Mouse (Mus musculus): ENCODE data around the gene Tex45.

Gene Tex45

DNA sequence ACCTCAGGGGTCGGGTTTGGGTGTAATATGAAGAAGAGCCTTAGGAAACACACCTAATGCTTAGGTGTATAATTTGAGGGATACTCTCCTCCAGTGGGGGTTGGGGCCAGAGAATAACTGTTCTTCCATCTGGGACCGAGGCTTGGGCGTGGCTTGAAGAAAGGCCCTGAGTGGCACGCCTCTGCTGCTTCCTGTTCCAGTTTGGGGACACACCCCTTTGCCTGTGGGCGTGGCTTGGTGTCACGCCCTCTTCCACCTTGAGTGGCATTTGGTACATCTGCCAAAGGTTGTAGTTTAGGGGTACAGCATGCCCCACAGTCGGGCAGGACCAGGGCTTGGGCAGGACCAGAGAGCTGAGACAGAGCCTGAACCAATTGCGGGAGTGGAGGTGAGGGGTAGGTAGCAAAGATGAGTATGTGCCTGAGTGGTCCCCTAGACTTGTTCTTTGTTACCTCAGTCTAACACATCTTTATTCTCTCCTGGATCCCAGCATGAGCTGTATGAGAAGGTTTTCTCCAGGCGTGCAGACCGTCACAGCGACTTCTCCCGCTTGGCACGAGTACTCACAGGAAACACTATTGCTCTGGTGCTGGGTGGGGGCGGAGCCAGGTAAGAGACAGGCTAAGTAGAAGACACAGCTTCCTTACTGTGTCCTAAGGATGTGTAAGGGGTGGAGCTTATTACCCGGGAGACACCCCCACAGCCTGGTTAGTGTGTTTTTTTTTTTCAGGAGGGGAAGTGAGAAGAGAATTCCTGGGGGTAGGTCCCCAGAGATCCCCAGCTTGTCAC is 65.6 kb downstream of the Tex45 start:
- DNase-seq (ENCODE audit: low spot score), result no peak

All from testis, postnatal 14 days (tissue).